Mouse (Mus musculus): ENCODE data around the gene Nadsyn1. TPM values are rescaled to one million over a fixed set of nuclear protein-coding genes. Genes with fewer than 3 reads are reported as not detected.

Gene Nadsyn1
- polyA plus RNA-seq, 1 experiment from 2014 or later: 7.4 TPM

GRCm38 (mm10) chr7:143752606-143753005 lies 70.0 kb downstream of the Nadsyn1 start:
- Histone ChIP-seq H3K9me3 (replicated peaks) (no peaks in the 10 kb centered on the region), H3K4me1 (replicated peaks) (peaks cover 33% of the 10 kb centered on the region), H3K4me2 (no peak overlapping the region), H3K27me3 (replicated peaks) (peaks cover 43% of the 10 kb centered on the region), H3K27ac (ENCODE audit: poor library complexity, severe bottlenecking) (no peak overlapping the region), H3K4me3 (no peak overlapping the region), H3K36me3 (no peaks in the 10 kb centered on the region), H3K9ac (no peak overlapping the region)
- ATAC-seq (ENCODE audit: insufficient number of reproducible peaks, low FRiP score): no peak
- 62% methylated on average over 3 of the region's 3 CpGs for WGBS

GRCm38 (mm10) chr7:143752056-143752455 lies 70.6 kb downstream of the Nadsyn1 start:
- Histone ChIP-seq H3K36me3 (no peaks in the 10 kb centered on the region), H3K27me3 (replicated peaks) (peaks cover 40% of the 10 kb centered on the region), H3K27ac (ENCODE audit: poor library complexity, severe bottlenecking) (no peak overlapping the region), H3K9me3 (replicated peaks) (no peaks in the 10 kb centered on the region), H3K4me1 (replicated peaks) (peaks cover 27% of the 10 kb centered on the region), H3K4me3 (no peak overlapping the region), H3K4me2 (no peak overlapping the region), H3K9ac (no peak overlapping the region)
- 31% methylated on average over 4 of the region's 4 CpGs for WGBS
- no peak for ATAC-seq (ENCODE audit: insufficient number of reproducible peaks, low FRiP score)

GRCm38 (mm10) chr7:143751380-143751779 lies 71.3 kb downstream of the Nadsyn1 start:
- H3K9ac ChIP-seq: no peak overlapping the region
- WGBS: 62% methylated on average over 1 of the region's 1 CpGs
- H3K9me3 ChIP-seq (replicated peaks): no peaks in the 10 kb centered on the region
- H3K4me2 ChIP-seq: no peak overlapping the region
- H3K4me1 ChIP-seq (replicated peaks): peaks cover 21% of the 10 kb centered on the region
- ATAC-seq (ENCODE audit: insufficient number of reproducible peaks, low FRiP score): no peak
- H3K27ac ChIP-seq (ENCODE audit: poor library complexity, severe bottlenecking): no peak overlapping the region
- no peaks in the 10 kb centered on the region for H3K36me3 ChIP-seq
- H3K4me3 ChIP-seq: no peak overlapping the region
- H3K27me3 ChIP-seq (replicated peaks): peaks cover 36% of the 10 kb centered on the region

GRCm38 (mm10) chr7:143749045-143749444 lies 73.6 kb downstream of the Nadsyn1 start:
- no peaks in the 10 kb centered on the region for H3K9me3 ChIP-seq (replicated peaks)
- H3K27me3 ChIP-seq (replicated peaks): peaks cover 14% of the 10 kb centered on the region
- no peak overlapping the region for H3K9ac ChIP-seq
- no peaks in the 10 kb centered on the region for H3K36me3 ChIP-seq
- H3K4me3 ChIP-seq: no peak overlapping the region
- H3K4me2 ChIP-seq: no peak overlapping the region
- H3K27ac ChIP-seq (ENCODE audit: poor library complexity, severe bottlenecking): no peak overlapping the region
- 67% methylated on average over 3 of the region's 3 CpGs for WGBS
- H3K4me1 ChIP-seq (replicated peaks): peaks cover 22% of the 10 kb centered on the region
- no peak for ATAC-seq (ENCODE audit: insufficient number of reproducible peaks, low FRiP score)

- Histone ChIP-seq H3K36me3 (no peaks in the 10 kb centered on the region), H3K4me2 (peak overlapping the region; percentile 64), H3K4me1 (replicated peaks) (peaks cover 22% of the 10 kb centered on the region), H3K9ac (peak overlapping the region; percentile 49), H3K27me3 (replicated peaks) (peaks cover 19% of the 10 kb centered on the region), H3K9me3 (replicated peaks) (no peaks in the 10 kb centered on the region), H3K27ac (ENCODE audit: poor library complexity, severe bottlenecking) (no peak overlapping the region), H3K4me3 (peak overlapping the region; percentile 25)
- ATAC-seq (ENCODE audit: insufficient number of reproducible peaks, low FRiP score): peak; percentile 66; the same call in 1 of the 2 replicates
- 4% methylated on average over 16 of the region's 16 CpGs for WGBS
These were observed 74.4 kb downstream of the Nadsyn1 start for GRCm38 (mm10) chr7:143748041-143748868.

Small RNA genes lying within 50 kb of the gene (microRNA-seq; reads per million reads assigned to microRNA genes)
- not detected for gene Gm22064

Other genes with a start within 250 kb of the Nadsyn1 start
- gene Cars, start 222.8 kb downstream of the Nadsyn1 start, polyA plus RNA-seq (2016; fragmentation: Nextera tagmentation; extraction: Ambion mirVana): 28.4 and 31.3 TPM in 2 replicates
- gene Tnfrsf26, start 194.1 kb downstream of the Nadsyn1 start, polyA plus RNA-seq (2016; fragmentation: Nextera tagmentation; extraction: Ambion mirVana): 0.43 and 0.46 TPM in 2 replicates
- gene Tnfrsf22, start 173.2 kb downstream of the Nadsyn1 start, polyA plus RNA-seq (2016; fragmentation: Nextera tagmentation; extraction: Ambion mirVana): 2.8 and 3.1 TPM in 2 replicates
- 2.8 and 3.1 TPM in 2 replicates for gene Tnfrsf23, start 137.0 kb downstream of the Nadsyn1 start, polyA plus RNA-seq (2016; fragmentation: Nextera tagmentation; extraction: Ambion mirVana)
- gene Osbpl5, start 65.9 kb downstream of the Nadsyn1 start, polyA plus RNA-seq (2016; fragmentation: Nextera tagmentation; extraction: Ambion mirVana): 36.6 and 40.3 TPM in 2 replicates
- gene Mrgprg, start 55.9 kb downstream of the Nadsyn1 start, polyA plus RNA-seq (2016; fragmentation: Nextera tagmentation; extraction: Ambion mirVana): not detected in 2 replicates
- 3.0 and 3.2 TPM in 2 replicates for gene Mrgpre, start 38.3 kb downstream of the Nadsyn1 start, polyA plus RNA-seq (2016; fragmentation: Nextera tagmentation; extraction: Ambion mirVana)
- 24.6 and 29.1 TPM in 2 replicates for gene Dhcr7, start 296 bp upstream of the Nadsyn1 start, polyA plus RNA-seq (2016; fragmentation: Nextera tagmentation; extraction: Ambion mirVana)
- gene Gm498, start 44.0 kb upstream of the Nadsyn1 start, polyA plus RNA-seq (2016; fragmentation: Nextera tagmentation; extraction: Ambion mirVana): not detected in 2 replicates
- 0.12 and 0.27 TPM in 2 replicates for gene Shank2, start 179.1 kb upstream of the Nadsyn1 start, polyA plus RNA-seq (2016; fragmentation: Nextera tagmentation; extraction: Ambion mirVana)